Mouse (Mus musculus) CH12.LX (cell line): ENCODE results near the gene Frmd5. TPM values are rescaled to one million over a fixed set of nuclear protein-coding genes. Genes with fewer than 3 reads are reported as not detected.
"Not testable (repeated sequence)": the region's sequence is repeated elsewhere in the genome, so short reads cannot be mapped to it uniquely, and the experiment has no call there.

ENCODE experiments used
- DNase-seq: peaks from one replicate; pipeline ENCODE4 v3.0.0-alpha.2; 2013; ENCODE audit errors: extremely low read depth
- H3K27ac ChIP-seq: 2 replicates; pipeline ENCODE4 v1.5.1; 2012; ENCODE audit warnings: low read depth, mild to moderate bottlenecking, control low read depth, moderate library complexity; ENCODE audit not compliant: insufficient read depth
- H3K27me3 ChIP-seq: replicated peaks from 2 replicates; pipeline ENCODE3; 2012; ENCODE audit warnings: inconsistent platforms
- H3K36me3 ChIP-seq, 2 experiments: replicated peaks in 1 of 2; 2 replicates each; pipeline versions ENCODE3 to v1.6.1; 2012; ENCODE audit warnings: inconsistent platforms in 1 of 2, low read length in 1 of 2, mild to moderate bottlenecking in 1 of 2, mixed read lengths in 1 of 2, moderate library complexity in 1 of 2; ENCODE audit not compliant: control insufficient read depth in 1 of 2, insufficient read depth in 1 of 2
- H3K4me1 ChIP-seq, 2 experiments: 2 replicates each; pipeline ENCODE4 v1.6.1; 2012; ENCODE audit warnings: inconsistent platforms in 1 of 2, moderate library complexity in 1 of 2; ENCODE audit not compliant: insufficient read depth in 2 of 2, control insufficient read depth in 1 of 2
- H3K4me2 ChIP-seq: 2 replicates; pipeline ENCODE4 v1.6.1; 2012; ENCODE audit warnings: low read depth, mild to moderate bottlenecking, control low read depth; ENCODE audit not compliant: poor library complexity, insufficient read depth, severe bottlenecking
- H3K4me3 ChIP-seq, 3 experiments: fragments of 150-350 bp in 1 of 3; sonication (generic) in 1 of 3; replicated peaks in 1 of 3; 2 replicates each; pipeline versions ENCODE3 to v1.5.1; 2011 to 2012; ENCODE audit warnings: low read depth in 2 of 3, low read length in 2 of 3, mild to moderate bottlenecking in 2 of 3, moderate library complexity in 2 of 3, control low read depth in 1 of 3, improper control_type of control experiment in 1 of 3, inconsistent platforms in 1 of 3, mixed read lengths in 1 of 3; ENCODE audit not compliant: poor library complexity in 1 of 3
- H3K79me2 ChIP-seq: replicated peaks from 2 replicates; pipeline ENCODE4 v1.6.1; 2012; ENCODE audit warnings: mild to moderate bottlenecking, moderate library complexity; ENCODE audit not compliant: control insufficient read depth, poor library complexity, insufficient read depth, severe bottlenecking; ENCODE audit errors: extremely low read depth
- H3K9ac ChIP-seq: 2 replicates; pipeline ENCODE4 v1.6.1; 2012; ENCODE audit warnings: low read depth, mild to moderate bottlenecking, control low read depth, moderate library complexity; ENCODE audit not compliant: insufficient read depth
- H3K9me3 ChIP-seq: replicated peaks from 2 replicates; pipeline ENCODE3; 2012; ENCODE audit warnings: low read length, inconsistent platforms, mixed read lengths
- CHD1 ChIP-seq: IDR thresholded peaks from 2 replicates; pipeline ENCODE4 v1.6.1; 2012; ENCODE audit warnings: low read depth, low read length, improper control_type of control experiment, inconsistent platforms
- CHD2 ChIP-seq: IDR thresholded peaks from 2 replicates; pipeline ENCODE4 v1.6.1; 2011; ENCODE audit warnings: low read length, improper control_type of control experiment
- CTCF ChIP-seq, 2 experiments: IDR thresholded peaks in 1 of 2; conservative IDR thresholded peaks in 1 of 2; 2 replicates each; pipeline ENCODE4 v1.5.1; 2011 to 2012; ENCODE audit warnings: low read depth in 2 of 2, low read length in 2 of 2, improper control_type of control experiment in 1 of 2, inconsistent platforms in 1 of 2, mild to moderate bottlenecking in 1 of 2, moderate library complexity in 1 of 2
- ELF1 ChIP-seq: IDR thresholded peaks from 2 replicates; pipeline ENCODE4 v1.6.1; 2014; ENCODE audit warnings: low read depth, mild to moderate bottlenecking, inconsistent platforms, low read length, improper control_type of control experiment
- EP300 ChIP-seq: IDR thresholded peaks from 2 replicates; pipeline ENCODE4 v1.6.1; 2011; ENCODE audit warnings: low read length, improper control_type of control experiment
- ETS1 ChIP-seq: conservative IDR thresholded peaks from 2 replicates; pipeline ENCODE4 v1.6.1; 2012; ENCODE audit warnings: low read depth, mild to moderate bottlenecking, inconsistent platforms, low read length, improper control_type of control experiment, moderate library complexity
- GABPA ChIP-seq: IDR thresholded peaks from 2 replicates; pipeline ENCODE4 v1.6.1; 2012; ENCODE audit warnings: low read depth, low read length, improper control_type of control experiment, inconsistent platforms; ENCODE audit not compliant: insufficient replicate concordance
- HCFC1 ChIP-seq: IDR thresholded peaks from 2 replicates; pipeline ENCODE4 v1.6.1; 2012; ENCODE audit warnings: low read depth, mild to moderate bottlenecking, inconsistent platforms, low read length, improper control_type of control experiment
- JUN ChIP-seq: IDR thresholded peaks from 2 replicates; pipeline ENCODE4 v1.6.1; 2011; ENCODE audit warnings: low read depth, mild to moderate bottlenecking, low read length, improper control_type of control experiment, moderate library complexity; ENCODE audit not compliant: insufficient read depth
- KAT2A ChIP-seq: IDR thresholded peaks from 2 replicates; pipeline ENCODE4 v1.6.1; 2012; ENCODE audit warnings: low read length, improper control_type of control experiment, inconsistent platforms; ENCODE audit not compliant: insufficient replicate concordance
- MAFK ChIP-seq: IDR thresholded peaks from 2 replicates; pipeline ENCODE4 v1.6.1; 2011; ENCODE audit warnings: low read length, improper control_type of control experiment; ENCODE audit not compliant: insufficient replicate concordance
- MAX ChIP-seq: IDR thresholded peaks from 2 replicates; pipeline ENCODE4 v1.6.1; 2011; ENCODE audit warnings: low read length, improper control_type of control experiment
- MAZ ChIP-seq: IDR thresholded peaks from 2 replicates; pipeline ENCODE4 v1.6.1; 2012; ENCODE audit warnings: low read depth, mild to moderate bottlenecking, inconsistent platforms, low read length, improper control_type of control experiment, moderate library complexity
- MEF2A ChIP-seq: IDR thresholded peaks from 2 replicates; pipeline ENCODE4 v1.6.1; 2014; ENCODE audit warnings: low read depth, mild to moderate bottlenecking, inconsistent platforms, low read length, improper control_type of control experiment, borderline replicate concordance
- MXI1 ChIP-seq: IDR thresholded peaks from 2 replicates; pipeline ENCODE4 v1.6.1; 2011; ENCODE audit warnings: mild to moderate bottlenecking, low read depth, low read length, improper control_type of control experiment
- MYC ChIP-seq: IDR thresholded peaks from 2 replicates; pipeline ENCODE4 v1.6.1; 2011; ENCODE audit warnings: low read depth, mild to moderate bottlenecking, improper control_type of control experiment, low read length
- NRF1 ChIP-seq: IDR thresholded peaks from 2 replicates; pipeline ENCODE4 v1.6.1; 2014; ENCODE audit warnings: low read depth, mild to moderate bottlenecking, inconsistent platforms, low read length, improper control_type of control experiment, moderate library complexity
- RAD21 ChIP-seq: IDR thresholded peaks from 2 replicates; pipeline ENCODE4 v1.6.1; 2011; ENCODE audit warnings: low read depth, mild to moderate bottlenecking, low read length, improper control_type of control experiment, moderate library complexity
- RCOR1 ChIP-seq: conservative IDR thresholded peaks from 2 replicates; pipeline ENCODE4 v1.6.1; 2012; ENCODE audit warnings: low read depth, mild to moderate bottlenecking, inconsistent platforms, low read length, improper control_type of control experiment
- SIN3A ChIP-seq: IDR thresholded peaks from 2 replicates; pipeline ENCODE4 v1.6.1; 2012; ENCODE audit warnings: low read length, improper control_type of control experiment, inconsistent platforms
- SMC3 ChIP-seq: IDR thresholded peaks from 2 replicates; pipeline ENCODE4 v1.6.1; 2011; ENCODE audit warnings: low read depth, low read length, improper control_type of control experiment
- TBP ChIP-seq: conservative IDR thresholded peaks from 2 replicates; pipeline ENCODE4 v1.6.1; 2011; ENCODE audit warnings: low read depth, low read length, improper control_type of control experiment
- TCF12 ChIP-seq: IDR thresholded peaks from 2 replicates; pipeline ENCODE4 v1.6.1; 2014; ENCODE audit warnings: low read depth, mild to moderate bottlenecking, inconsistent platforms, low read length, improper control_type of control experiment
- USF1 ChIP-seq: IDR thresholded peaks from 2 replicates; pipeline ENCODE4 v1.6.1; 2014; ENCODE audit warnings: low read depth, mild to moderate bottlenecking, inconsistent platforms, low read length, improper control_type of control experiment
- USF2 ChIP-seq: conservative IDR thresholded peaks from 2 replicates; pipeline ENCODE4 v1.6.1; 2011; ENCODE audit warnings: low read depth, low read length, improper control_type of control experiment
- ZC3H11A ChIP-seq: IDR thresholded peaks from 2 replicates; pipeline ENCODE4 v1.6.1; 2012; ENCODE audit warnings: low read depth, mild to moderate bottlenecking, inconsistent platforms, low read length, improper control_type of control experiment
- ZKSCAN1 ChIP-seq: IDR thresholded peaks from 2 replicates; pipeline ENCODE4 v1.6.1; 2012; ENCODE audit warnings: low read depth, inconsistent platforms, low read length, improper control_type of control experiment, borderline replicate concordance
- ZMIZ1 ChIP-seq: IDR thresholded peaks from 2 replicates; pipeline ENCODE4 v1.6.1; 2012; ENCODE audit warnings: low read depth, mild to moderate bottlenecking, inconsistent platforms, low read length, improper control_type of control experiment
- dilution Hi-C: fragments of 300-500 bp; cut with MboI; formaldehyde crosslinking; loops from 2 replicates; pipeline ENCODE4 v1.14.3; 2020; ENCODE audit warnings: low sequenced_read_pairs; ENCODE audit not compliant: extremely low pct_unique_long_range_greater_than_20kb, extremely low pct_ligation_motif_present
- in situ Hi-C: fragments of 300-500 bp; cut with MboI; formaldehyde crosslinking; loops from 3 replicates; pipeline ENCODE4 v1.14.3; 2019; ENCODE audit warnings: low sequenced_read_pairs, low pct_ligation_motif_present, low pct_unique_long_range_greater_than_20kb, mixed read lengths
- polyA plus RNA-seq: library from polyadenylated mRNA; unstranded; fragments of >175 nt; gene quantifications from 2 replicates; pipeline ENCODE4 v1.2.1, GENCODE M21; 2012; ENCODE audit warnings: low read depth; ENCODE audit not compliant: insufficient read length
- total RNA-seq, 2 experiments: library from RNA; depleted of rRNA; stranded (reverse); fragments of 300-350 nt in 1 of 2; fragments of >200 nt in 1 of 2; gene quantifications; 2 replicates each; pipeline ENCODE4 v1.2.3; 2012 to 2014

The Frmd5 gene
- total and polyA plus RNA-seq, 3 experiments = 1.9 to 3.5 (median 3.2) TPM

- Histone ChIP-seq H3K27ac (no peak overlapping the region), H3K9ac (no peak overlapping the region), H3K27me3 (peaks cover 3% of the 10 kb centered on the region), H3K79me2 (no peaks in the 10 kb centered on the region), H3K4me3 (no peak overlapping the region), H3K9me3 (peaks cover 3% of the 10 kb centered on the region), H3K4me1 (no peaks in the 10 kb centered on the region), H3K36me3 (no peaks in the 10 kb centered on the region), H3K4me2 (no peak overlapping the region)
- in situ Hi-C loops = no loop called here
- dilution Hi-C loops = no loop called here
- DNase-seq = no peak
- TF ChIP-seq ZC3H11A (no peak), SIN3A (no peak), USF1 (no peak), MEF2A (no peak), NRF1 (no peak), GABPA (no peak), RCOR1 (no peak), MAZ (no peak), HCFC1 (no peak), RAD21 (no peak), ETS1 (no peak), ELF1 (no peak), MYC (no peak), TCF12 (no peak), MAFK (no peak), EP300 (no peak), SMC3 (no peak), JUN (no peak), CHD2 (no peak)
These were observed 17.8 kb upstream of the Frmd5 start for GRCm38 (mm10) chr2:121824653-121825052.

DNA sequence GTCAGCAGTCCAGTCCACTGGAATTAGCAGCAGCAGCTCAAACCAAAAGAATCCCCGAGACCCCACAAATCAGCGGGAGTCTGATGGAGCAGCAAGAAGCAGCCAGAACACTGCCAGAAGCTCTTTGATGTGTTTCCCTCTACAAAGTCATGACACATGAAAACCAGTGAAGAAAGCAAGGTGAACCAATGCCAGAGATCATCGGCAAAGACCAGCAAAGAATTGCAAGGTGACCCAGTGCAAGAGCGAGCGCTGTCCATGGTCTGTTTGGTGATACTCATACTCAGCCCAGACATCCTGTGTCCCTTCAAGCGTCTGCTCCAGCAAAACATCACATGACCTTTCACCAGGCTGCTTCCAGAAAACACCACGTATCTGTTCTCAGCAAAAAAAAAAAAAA is 14.9 kb upstream of the Frmd5 start:
- DNase-seq = no peak
- Histone ChIP-seq H3K79me2 (no peaks in the 10 kb centered on the region), H3K9me3 (peaks cover 3% of the 10 kb centered on the region), H3K4me2 (no peak overlapping the region), H3K27ac (no peak overlapping the region), H3K36me3 (no peaks in the 10 kb centered on the region), H3K4me3 (no peak overlapping the region), H3K4me1 (no peaks in the 10 kb centered on the region), H3K27me3 (peaks cover 5% of the 10 kb centered on the region), H3K9ac (no peak overlapping the region)
- dilution Hi-C loops = no loop called here
- in situ Hi-C loops = no loop called here
- TF ChIP-seq CHD1 (no peak), ZMIZ1 (no peak), ZKSCAN1 (no peak), CTCF (conservative IDR thresholded peaks at IDR 0.05 in 1 of 2, IDR thresholded peaks at IDR 0.05 in 1 of 2; ENCODE audit: low read depth in 2 of 2, low read length in 2 of 2) (no peak), SMC3 (no peak), ZC3H11A (no peak), KAT2A (no peak), ELF1 (no peak), MYC (no peak), JUN (no peak), RCOR1 (no peak), HCFC1 (no peak), MAZ (no peak), TBP (no peak), MXI1 (no peak), USF2 (no peak), MAX (no peak), MAFK (no peak), MEF2A (no peak), RAD21 (no peak)

DNA sequence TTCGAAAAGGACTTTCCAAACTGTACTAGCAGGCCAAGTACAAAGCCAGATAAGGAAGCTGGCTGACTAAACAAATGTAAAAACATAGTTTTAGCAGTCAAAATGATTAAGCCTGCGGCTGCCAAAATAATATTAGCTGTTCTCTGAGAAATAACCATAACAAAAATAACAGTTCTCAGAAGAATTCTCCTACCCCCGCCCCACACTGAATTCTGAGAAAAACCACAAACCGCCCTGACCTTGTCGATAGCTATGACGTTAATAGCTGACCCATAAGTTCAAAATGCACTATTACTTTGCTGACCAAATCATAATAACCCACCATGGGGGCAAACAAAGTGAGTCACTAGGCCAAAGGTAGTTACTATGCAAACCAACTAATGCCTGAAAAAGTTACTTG is 4.0 kb upstream of the Frmd5 start:
- H3K4me3 ChIP-seq, dilution Hi-C loops, H3K9me3 ChIP-seq, H3K79me2 ChIP-seq, in situ Hi-C loops, H3K27ac ChIP-seq, DNase-seq, H3K4me1 ChIP-seq, H3K4me2 ChIP-seq, H3K36me3 ChIP-seq, H3K9ac ChIP-seq: not testable (repeated sequence)
- H3K27me3 ChIP-seq = peaks cover 36% of the 10 kb centered on the region
